Mouse (Mus musculus): ENCODE data around the gene Ovca2.

- no peak for TF ChIP-seq POLR2A (IDR thresholded peaks at IDR 0.05; ENCODE audit: insufficient read depth, low read depth, low read length)
- TF ChIP-seq CTCF (IDR thresholded peaks at IDR 0.05; ENCODE audit: insufficient read depth, low read depth, low read length) = no peak
Observed at GRCm38 (mm10) chr11:75129481-75129880, 49.2 kb downstream of the Ovca2 start.

All from olfactory bulb, adult 2 months (tissue).